Mouse (Mus musculus): ENCODE data around the gene Pid1.
A peak's percentile ranks its signal among the peaks of the same experiment; 100 is the strongest.
"Not testable (repeated sequence)": the region's sequence is repeated elsewhere in the genome, so short reads cannot be mapped to it uniquely, and the experiment has no call there.

The Pid1 gene

GRCm38 (mm10) chr1:84359611-84360500 is 4.1 kb downstream of the Pid1 start:
- DNase-seq: peak; percentile 66 to 70

GRCm38 (mm10) chr1:84357216-84357615 is 6.8 kb downstream of the Pid1 start:
- no peak for DNase-seq

- no peak for DNase-seq
Observed at GRCm38 (mm10) chr1:84350262-84350661, 13.7 kb downstream of the Pid1 start.

GRCm38 (mm10) chr1:84347796-84348476 is 16.0 kb downstream of the Pid1 start:
- no peak for DNase-seq

- not testable (repeated sequence) for DNase-seq
Observed at GRCm38 (mm10) chr1:84332797-84333196, 31.2 kb downstream of the Pid1 start.

GRCm38 (mm10) chr1:84331861-84332260 is 32.1 kb downstream of the Pid1 start:
- DNase-seq: not testable (repeated sequence)

GRCm38 (mm10) chr1:84325309-84325708 is 38.7 kb downstream of the Pid1 start:
- DNase-seq: no peak

GRCm38 (mm10) chr1:84321327-84321726 is 42.7 kb downstream of the Pid1 start:
- DNase-seq: peak in 1 of 2 experiments; percentile 4

GRCm38 (mm10) chr1:84318569-84318968 is 45.4 kb downstream of the Pid1 start:
- DNase-seq: no peak

- no peak for DNase-seq
Observed at GRCm38 (mm10) chr1:84317827-84318226, 46.2 kb downstream of the Pid1 start.

- DNase-seq: no peak
Observed at GRCm38 (mm10) chr1:84309966-84310460, 54.0 kb downstream of the Pid1 start.

- DNase-seq: no peak
Observed at GRCm38 (mm10) chr1:84305713-84306421, 58.1 kb downstream of the Pid1 start.

- DNase-seq: no peak
Observed at GRCm38 (mm10) chr1:84302788-84303187, 61.2 kb downstream of the Pid1 start.

GRCm38 (mm10) chr1:84299719-84300118 is 64.3 kb downstream of the Pid1 start:
- no peak for DNase-seq

- peak; percentile 75 to 80 for DNase-seq
Observed at GRCm38 (mm10) chr1:84286682-84287111, 77.3 kb downstream of the Pid1 start.

- no peak for DNase-seq
Observed at GRCm38 (mm10) chr1:84285620-84286019, 78.4 kb downstream of the Pid1 start.

- peak; percentile 70 to 83 for DNase-seq
Observed at GRCm38 (mm10) chr1:84284293-84285068, 79.5 kb downstream of the Pid1 start.

- peak; percentile 37 to 42 for DNase-seq
Observed at GRCm38 (mm10) chr1:84283119-84283518, 80.9 kb downstream of the Pid1 start.

GRCm38 (mm10) chr1:84280171-84280570 is 83.8 kb downstream of the Pid1 start:
- DNase-seq: no peak

GRCm38 (mm10) chr1:84278359-84279255 is 85.4 kb downstream of the Pid1 start:
- DNase-seq: no peak

- DNase-seq: no peak
Observed at GRCm38 (mm10) chr1:84272951-84273350, 91.0 kb downstream of the Pid1 start.

All from cerebellum, adult 18-20 months (tissue).